Mouse (Mus musculus): ENCODE results near the gene Slc5a6. TPM values are rescaled to one million over a fixed set of nuclear protein-coding genes. Genes with fewer than 3 reads are reported as not detected.

The Slc5a6 gene
- polyA plus RNA-seq, 1 experiment: 5.5 TPM

- Histone ChIP-seq H3K4me3 (ENCODE audit: insufficient read depth, low read length) (no peak overlapping the region), H3K27ac (ENCODE audit: insufficient read depth, low read depth, low read length) (no peak overlapping the region), H3K4me1 (ENCODE audit: control insufficient read depth, insufficient read depth, low read length) (peaks cover 9% of the 10 kb centered on the region)
Measured at GRCm38 (mm10) chr5:31004184-31004583, 44.5 kb downstream of the Slc5a6 start.

GRCm38 (mm10) chr5:31001560-31001959, 47.2 kb downstream of the Slc5a6 start:
- no peak for TF ChIP-seq CTCF (IDR thresholded peaks at IDR 0.05; ENCODE audit: low read depth, low read length)
- TF ChIP-seq POLR2A (IDR thresholded peaks at IDR 0.05; ENCODE audit: borderline replicate concordance, low read depth, low read length): no peak
- Histone ChIP-seq H3K27ac (ENCODE audit: insufficient read depth, low read depth, low read length) (no peak overlapping the region), H3K4me3 (ENCODE audit: insufficient read depth, low read length) (no peak overlapping the region), H3K4me1 (ENCODE audit: control insufficient read depth, insufficient read depth, low read length) (peaks cover 9% of the 10 kb centered on the region)

More at GRCm38 (mm10) chr5:31004184-31004583, 44.5 kb downstream of the Slc5a6 start:
- TF ChIP-seq POLR2A (IDR thresholded peaks at IDR 0.05; ENCODE audit: borderline replicate concordance, low read depth, low read length) (no peak), CTCF (IDR thresholded peaks at IDR 0.05; ENCODE audit: low read depth, low read length) (peak; percentile 95)

- TF ChIP-seq POLR2A (IDR thresholded peaks at IDR 0.05; ENCODE audit: borderline replicate concordance, low read depth, low read length) (no peak), CTCF (IDR thresholded peaks at IDR 0.05; ENCODE audit: low read depth, low read length) (no peak)
- Histone ChIP-seq H3K4me1 (ENCODE audit: control insufficient read depth, insufficient read depth, low read length) (peaks cover 6% of the 10 kb centered on the region), H3K4me3 (ENCODE audit: insufficient read depth, low read length) (no peak overlapping the region), H3K27ac (ENCODE audit: insufficient read depth, low read depth, low read length) (no peak overlapping the region)
Measured at GRCm38 (mm10) chr5:31000993-31001392, 47.7 kb downstream of the Slc5a6 start.

- H3K27ac ChIP-seq (ENCODE audit: insufficient read depth, low read depth, low read length): no peak overlapping the region
- no peak overlapping the region for H3K4me3 ChIP-seq (ENCODE audit: insufficient read depth, low read length)
- TF ChIP-seq POLR2A (IDR thresholded peaks at IDR 0.05; ENCODE audit: borderline replicate concordance, low read depth, low read length): no peak
- TF ChIP-seq CTCF (IDR thresholded peaks at IDR 0.05; ENCODE audit: low read depth, low read length): no peak
- H3K4me1 ChIP-seq (ENCODE audit: control insufficient read depth, insufficient read depth, low read length): peaks cover 6% of the 10 kb centered on the region
Measured at GRCm38 (mm10) chr5:31000122-31000521, 48.6 kb downstream of the Slc5a6 start.

- no peak for TF ChIP-seq CTCF (IDR thresholded peaks at IDR 0.05; ENCODE audit: low read depth, low read length)
- no peak for TF ChIP-seq POLR2A (IDR thresholded peaks at IDR 0.05; ENCODE audit: borderline replicate concordance, low read depth, low read length)
- H3K4me3 ChIP-seq (ENCODE audit: insufficient read depth, low read length): no peak overlapping the region
- peaks cover 6% of the 10 kb centered on the region for H3K4me1 ChIP-seq (ENCODE audit: control insufficient read depth, insufficient read depth, low read length)
- H3K27ac ChIP-seq (ENCODE audit: insufficient read depth, low read depth, low read length): no peak overlapping the region
Measured at GRCm38 (mm10) chr5:30999324-30999723, 49.4 kb downstream of the Slc5a6 start.

- TF ChIP-seq POLR2A (IDR thresholded peaks at IDR 0.05; ENCODE audit: borderline replicate concordance, low read depth, low read length) (no peak), CTCF (IDR thresholded peaks at IDR 0.05; ENCODE audit: low read depth, low read length) (peak; percentile 88)
- Histone ChIP-seq H3K4me1 (ENCODE audit: control insufficient read depth, insufficient read depth, low read length) (peaks cover 6% of the 10 kb centered on the region), H3K4me3 (ENCODE audit: insufficient read depth, low read length) (no peak overlapping the region), H3K27ac (ENCODE audit: insufficient read depth, low read depth, low read length) (no peak overlapping the region)
Measured at GRCm38 (mm10) chr5:30998306-30998705, 50.4 kb downstream of the Slc5a6 start.

GRCm38 (mm10) chr5:30994910-30995635, 53.7 kb downstream of the Slc5a6 start:
- Histone ChIP-seq H3K4me1 (ENCODE audit: control insufficient read depth, insufficient read depth, low read length) (no peaks in the 10 kb centered on the region), H3K27ac (ENCODE audit: insufficient read depth, low read depth, low read length) (no peak overlapping the region), H3K4me3 (ENCODE audit: insufficient read depth, low read length) (no peak overlapping the region)
- TF ChIP-seq POLR2A (IDR thresholded peaks at IDR 0.05; ENCODE audit: borderline replicate concordance, low read depth, low read length): no peak
- TF ChIP-seq CTCF (IDR thresholded peaks at IDR 0.05; ENCODE audit: low read depth, low read length): no peak

- H3K4me3 ChIP-seq (ENCODE audit: insufficient read depth, low read length): no peak overlapping the region
- H3K4me1 ChIP-seq (ENCODE audit: control insufficient read depth, insufficient read depth, low read length): no peaks in the 10 kb centered on the region
- H3K27ac ChIP-seq (ENCODE audit: insufficient read depth, low read depth, low read length): no peak overlapping the region
- no peak for TF ChIP-seq CTCF (IDR thresholded peaks at IDR 0.05; ENCODE audit: low read depth, low read length)
- no peak for TF ChIP-seq POLR2A (IDR thresholded peaks at IDR 0.05; ENCODE audit: borderline replicate concordance, low read depth, low read length)
Measured at GRCm38 (mm10) chr5:30994074-30994473, 54.6 kb downstream of the Slc5a6 start.

GRCm38 (mm10) chr5:30992980-30993676, 55.6 kb downstream of the Slc5a6 start:
- TF ChIP-seq POLR2A (IDR thresholded peaks at IDR 0.05; ENCODE audit: borderline replicate concordance, low read depth, low read length): no peak
- no peak for TF ChIP-seq CTCF (IDR thresholded peaks at IDR 0.05; ENCODE audit: low read depth, low read length)
- no peaks in the 10 kb centered on the region for H3K4me1 ChIP-seq (ENCODE audit: control insufficient read depth, insufficient read depth, low read length)
- H3K4me3 ChIP-seq (ENCODE audit: insufficient read depth, low read length): no peak overlapping the region
- no peak overlapping the region for H3K27ac ChIP-seq (ENCODE audit: insufficient read depth, low read depth, low read length)

Other genes starting within 250 kb of the Slc5a6 start
- 22.6 and 27.8 TPM in 2 replicates for gene Mapre3, start 234.3 kb downstream of the Slc5a6 start, polyA plus RNA-seq (2012; ENCODE audit: insufficient read depth, insufficient read length, missing spikeins)
- gene Tmem214, start 180.9 kb downstream of the Slc5a6 start, polyA plus RNA-seq (2012; ENCODE audit: insufficient read depth, insufficient read length, missing spikeins): 43.0 and 57.9 TPM in 2 replicates
- gene Agbl5, start 160.2 kb downstream of the Slc5a6 start, polyA plus RNA-seq (2012; ENCODE audit: insufficient read depth, insufficient read length, missing spikeins): 5.8 and 6.5 TPM in 2 replicates
- 317 and 358 TPM in 2 replicates for gene Ost4, start 141.1 kb downstream of the Slc5a6 start, polyA plus RNA-seq (2012; ENCODE audit: insufficient read depth, insufficient read length, missing spikeins)
- gene Emilin1, start 135.5 kb downstream of the Slc5a6 start, polyA plus RNA-seq (2012; ENCODE audit: insufficient read depth, insufficient read length, missing spikeins): 29.1 and 37.2 TPM in 2 replicates
- 29.8 and 38.9 TPM in 2 replicates for gene Khk, start 127.5 kb downstream of the Slc5a6 start, polyA plus RNA-seq (2012; ENCODE audit: insufficient read depth, insufficient read length, missing spikeins)
- not detected in 2 replicates for gene Cgref1, start 103.3 kb downstream of the Slc5a6 start, polyA plus RNA-seq (2012; ENCODE audit: insufficient read depth, insufficient read length, missing spikeins)
- 131 and 140 TPM in 2 replicates for gene Preb, start 88.6 kb downstream of the Slc5a6 start, polyA plus RNA-seq (2012; ENCODE audit: insufficient read depth, insufficient read length, missing spikeins)
- not detected in 2 replicates for gene Tcf23, start 80.3 kb downstream of the Slc5a6 start, polyA plus RNA-seq (2012; ENCODE audit: insufficient read depth, insufficient read length, missing spikeins)
- 114 and 133 TPM in 2 replicates for gene Atraid, start 612 bp downstream of the Slc5a6 start, polyA plus RNA-seq (2012; ENCODE audit: insufficient read depth, insufficient read length, missing spikeins)
- gene Cad, start 5.9 kb upstream of the Slc5a6 start, polyA plus RNA-seq (2012; ENCODE audit: insufficient read depth, insufficient read length, missing spikeins): 4.2 and 4.6 TPM in 2 replicates
- not detected in 2 replicates for gene Dnajc5g, start 57.4 kb upstream of the Slc5a6 start, polyA plus RNA-seq (2012; ENCODE audit: insufficient read depth, insufficient read length, missing spikeins)
- gene Slc30a3, start 59.3 kb upstream of the Slc5a6 start, polyA plus RNA-seq (2012; ENCODE audit: insufficient read depth, insufficient read length, missing spikeins): not detected in 2 replicates
- not detected in 2 replicates for gene Trim54, start 67.8 kb upstream of the Slc5a6 start, polyA plus RNA-seq (2012; ENCODE audit: insufficient read depth, insufficient read length, missing spikeins)
- not detected in 2 replicates for gene Ucn, start 89.9 kb upstream of the Slc5a6 start, polyA plus RNA-seq (2012; ENCODE audit: insufficient read depth, insufficient read length, missing spikeins)
- gene Mpv17, start 105.3 kb upstream of the Slc5a6 start, polyA plus RNA-seq (2012; ENCODE audit: insufficient read depth, insufficient read length, missing spikeins): 75.0 and 75.3 TPM in 2 replicates
- 0.93 and 2.7 TPM in 2 replicates for gene Gm29609, start 131.0 kb upstream of the Slc5a6 start, polyA plus RNA-seq (2012; ENCODE audit: insufficient read depth, insufficient read length, missing spikeins)
- gene Gtf3c2, start 131.2 kb upstream of the Slc5a6 start, polyA plus RNA-seq (2012; ENCODE audit: insufficient read depth, insufficient read length, missing spikeins): 80.4 and 90.2 TPM in 2 replicates
- 80.3 and 85.8 TPM in 2 replicates for gene Snx17, start 144.3 kb upstream of the Slc5a6 start, polyA plus RNA-seq (2012; ENCODE audit: insufficient read depth, insufficient read length, missing spikeins)
- 28.3 and 28.9 TPM in 2 replicates for gene Eif2b4, start 144.5 kb upstream of the Slc5a6 start, polyA plus RNA-seq (2012; ENCODE audit: insufficient read depth, insufficient read length, missing spikeins)
- 32.3 and 33.1 TPM in 2 replicates for gene Zfp513, start 153.4 kb upstream of the Slc5a6 start, polyA plus RNA-seq (2012; ENCODE audit: insufficient read depth, insufficient read length, missing spikeins)
- 61.2 and 67.7 TPM in 2 replicates for gene Ppm1g, start 171.8 kb upstream of the Slc5a6 start, polyA plus RNA-seq (2012; ENCODE audit: insufficient read depth, insufficient read length, missing spikeins)
- gene Nrbp1, start 191.9 kb upstream of the Slc5a6 start, polyA plus RNA-seq (2012; ENCODE audit: insufficient read depth, insufficient read length, missing spikeins): 84.1 and 85.8 TPM in 2 replicates
- not detected in 2 replicates for gene Gm9970, start 192.3 kb upstream of the Slc5a6 start, polyA plus RNA-seq (2012; ENCODE audit: insufficient read depth, insufficient read length, missing spikeins)
- 4.6 and 8.3 TPM in 2 replicates for gene Krtcap3, start 202.8 kb upstream of the Slc5a6 start, polyA plus RNA-seq (2012; ENCODE audit: insufficient read depth, insufficient read length, missing spikeins)
- gene Ift172, start 242.2 kb upstream of the Slc5a6 start, polyA plus RNA-seq (2012; ENCODE audit: insufficient read depth, insufficient read length, missing spikeins): 36.9 and 45.0 TPM in 2 replicates
- gene Fndc4, start 247.2 kb upstream of the Slc5a6 start, polyA plus RNA-seq (2012; ENCODE audit: insufficient read depth, insufficient read length, missing spikeins): not detected in 2 replicates
- gene Gckr, start 248.5 kb upstream of the Slc5a6 start, polyA plus RNA-seq (2012; ENCODE audit: insufficient read depth, insufficient read length, missing spikeins): not detected in 2 replicates